Mouse (Mus musculus) embryonic facial prominence, embryonic 14.5 days (tissue): ENCODE results near the gene Prss48. TPM values are rescaled to one million over a fixed set of nuclear protein-coding genes. Genes with fewer than 3 reads are reported as not detected.
"Not testable (repeated sequence)": the region's sequence is repeated elsewhere in the genome, so short reads cannot be mapped to it uniquely, and the experiment has no call there.

Experiments used
- ATAC-seq: fragments of 200-750 bp; cut with Nextera tagmentation; 2 replicates; pipeline ENCODE4 v1.8.0; 2017; ENCODE audit warnings: low read depth, moderate number of reproducible peaks, moderate TSS enrichment
- DNase-seq: peaks from one replicate; pipeline ENCODE4 v3.0.0-alpha.2; 2015; ENCODE audit warnings: low spot score
- H3K27ac ChIP-seq: fragments of 300-500 bp; sonication (generic); replicated peaks from 2 replicates; pipeline ENCODE4 v1.5.1; 2014; ENCODE audit warnings: low read depth, mild to moderate bottlenecking, low read length, moderate library complexity
- H3K27me3 ChIP-seq: fragments of 300-500 bp; sonication (generic); replicated peaks from 2 replicates; pipeline ENCODE4 v1.6.1; 2014; ENCODE audit warnings: low read length; ENCODE audit not compliant: control insufficient read depth, insufficient read depth
- H3K36me3 ChIP-seq: fragments of 300-500 bp; sonication (generic); 2 replicates; pipeline ENCODE4 v1.6.1; 2014; ENCODE audit warnings: low read length, mixed read lengths; ENCODE audit not compliant: control insufficient read depth, insufficient read depth
- H3K4me1 ChIP-seq: fragments of 300-500 bp; sonication (generic); 2 replicates; pipeline ENCODE4 v1.6.1; 2014; ENCODE audit warnings: antibody characterized with exemption, low read length; ENCODE audit not compliant: control insufficient read depth, insufficient read depth
- H3K4me2 ChIP-seq: fragments of 300-500 bp; sonication (generic); 2 replicates; pipeline ENCODE4 v1.6.1; 2014; ENCODE audit warnings: low read depth, mild to moderate bottlenecking, low read length, moderate library complexity, mixed read lengths
- H3K4me3 ChIP-seq: fragments of 300-500 bp; sonication (generic); 2 replicates; pipeline ENCODE4 v1.5.1; 2014; ENCODE audit warnings: low read depth, mild to moderate bottlenecking, low read length
- H3K9ac ChIP-seq: fragments of 300-500 bp; sonication (generic); 2 replicates; pipeline ENCODE4 v1.6.1; 2014; ENCODE audit warnings: low read depth, mild to moderate bottlenecking, low read length, moderate library complexity, mixed read lengths
- H3K9me3 ChIP-seq: fragments of 300-500 bp; sonication (generic); 2 replicates; pipeline ENCODE4 v1.6.1; 2016; ENCODE audit warnings: low read length; ENCODE audit not compliant: control insufficient read depth
- WGBS: fragments of 180-500 bp; shearing (Covaris S2); extraction: QIAGEN DNeasy Blood & Tissue Kit; methylation state at CpG from one replicate; pipeline ENCODE4 v1.1.7; 2014; 5-methylcytosine and 5-hydroxymethylcytosine counted together
- polyA plus RNA-seq: library from polyadenylated mRNA; unstranded; fragments of >200 nt; fragmentation: Nextera tagmentation; extraction: Ambion mirVana; gene quantifications from 2 replicates; pipeline ENCODE4 v1.2.1, GENCODE M21; 2014

Gene Prss48
- polyA plus RNA-seq, 1 experiment from 2014 or later = not detected

GRCm38 (mm10) chr3:85991140-85991801 is 11.0 kb downstream of the Prss48 start:
- no peak overlapping the region for H3K27ac ChIP-seq
- WGBS = 72% methylated on average over 6 of the region's 6 CpGs
- DNase-seq (no peak), ATAC-seq (no peak)
- no peaks in the 10 kb centered on the region for H3K4me1 ChIP-seq
- H3K4me2 ChIP-seq = no peak overlapping the region
- no peaks in the 10 kb centered on the region for H3K9me3 ChIP-seq
- no peak overlapping the region for H3K4me3 ChIP-seq
- no peak overlapping the region for H3K9ac ChIP-seq
- H3K27me3 ChIP-seq = no peaks in the 10 kb centered on the region
- no peaks in the 10 kb centered on the region for H3K36me3 ChIP-seq

GRCm38 (mm10) chr3:85987225-85987624 is 15.1 kb downstream of the Prss48 start:
- Histone ChIP-seq H3K27ac (no peak overlapping the region), H3K4me3 (no peak overlapping the region), H3K4me2 (no peak overlapping the region), H3K9ac (no peak overlapping the region), H3K36me3 (no peaks in the 10 kb centered on the region), H3K9me3 (no peaks in the 10 kb centered on the region), H3K27me3 (no peaks in the 10 kb centered on the region), H3K4me1 (no peaks in the 10 kb centered on the region)
- no peak for ATAC-seq
- no peak for DNase-seq
- WGBS = 86% methylated on average over 2 of the region's 2 CpGs

- no peaks in the 10 kb centered on the region for H3K27me3 ChIP-seq
- no peaks in the 10 kb centered on the region for H3K9me3 ChIP-seq
- WGBS = 93% methylated on average over 6 of the region's 6 CpGs
- no peaks in the 10 kb centered on the region for H3K36me3 ChIP-seq
- H3K27ac ChIP-seq = no peak overlapping the region
- no peak for DNase-seq
- no peaks in the 10 kb centered on the region for H3K4me1 ChIP-seq
- H3K4me3 ChIP-seq = no peak overlapping the region
- no peak overlapping the region for H3K9ac ChIP-seq
- ATAC-seq = no peak
- no peak overlapping the region for H3K4me2 ChIP-seq
Measured at GRCm38 (mm10) chr3:85984537-85984936, 17.8 kb downstream of the Prss48 start.

GRCm38 (mm10) chr3:85981761-85982160 is 20.5 kb downstream of the Prss48 start:
- not testable (repeated sequence) for H3K4me2 ChIP-seq, H3K36me3 ChIP-seq, H3K4me1 ChIP-seq, H3K9me3 ChIP-seq, H3K27me3 ChIP-seq, H3K4me3 ChIP-seq, DNase-seq, ATAC-seq, H3K27ac ChIP-seq, H3K9ac ChIP-seq
- WGBS = 71% methylated on average over 3 of the region's 3 CpGs

- Histone ChIP-seq H3K4me2 (no peak overlapping the region), H3K9ac (no peak overlapping the region), H3K36me3 (no peaks in the 10 kb centered on the region), H3K27me3 (no peaks in the 10 kb centered on the region), H3K4me3 (no peak overlapping the region), H3K4me1 (0 out of 2 replicates have a peak, but pooled peaks cover 3% of the 10 kb centered on the region), H3K9me3 (no peaks in the 10 kb centered on the region), H3K27ac (no peak overlapping the region)
- no peak for DNase-seq
- ATAC-seq = no peak
- WGBS = 97% methylated on average over 4 of the region's 4 CpGs
Measured at GRCm38 (mm10) chr3:85980036-85980435, 22.3 kb downstream of the Prss48 start.

- ATAC-seq (no peak), DNase-seq (no peak)
- peaks cover 12% of the 10 kb centered on the region; the same call in 1 of the 2 replicates for H3K4me1 ChIP-seq
- H3K9ac ChIP-seq = no peak overlapping the region
- no peak overlapping the region for H3K4me3 ChIP-seq
- WGBS = 76% methylated on average over 4 of the region's 4 CpGs
- no peaks in the 10 kb centered on the region for H3K27me3 ChIP-seq
- H3K4me2 ChIP-seq = no peak overlapping the region
- no peaks in the 10 kb centered on the region for H3K9me3 ChIP-seq
- no peaks in the 10 kb centered on the region for H3K36me3 ChIP-seq
- no peak overlapping the region for H3K27ac ChIP-seq
Measured at GRCm38 (mm10) chr3:85974451-85974850, 27.8 kb downstream of the Prss48 start.

GRCm38 (mm10) chr3:85973376-85974140 is 28.7 kb downstream of the Prss48 start:
- WGBS = 86% methylated on average over 10 of the region's 10 CpGs

GRCm38 (mm10) chr3:85971599-85971975 is 30.7 kb downstream of the Prss48 start:
- H3K4me3 ChIP-seq = peak overlapping the region; percentile 84
- no peaks in the 10 kb centered on the region for H3K36me3 ChIP-seq
- under 1% methylated on average over 13 of the region's 13 CpGs for WGBS
- no peaks in the 10 kb centered on the region for H3K9me3 ChIP-seq
- peak overlapping the region; percentile 90 for H3K9ac ChIP-seq
- no peaks in the 10 kb centered on the region for H3K27me3 ChIP-seq
- H3K4me1 ChIP-seq = peaks cover 9% of the 10 kb centered on the region; the same call in 1 of the 2 replicates
- H3K27ac ChIP-seq = peak overlapping the region; percentile 63; the same call in 1 of the 2 replicates
- DNase-seq = no peak
- ATAC-seq = no peak
- peak overlapping the region; percentile 68 for H3K4me2 ChIP-seq

More at GRCm38 (mm10) chr3:85973376-85974140, 28.7 kb downstream of the Prss48 start:
- H3K4me3 ChIP-seq = no peak overlapping the region
- ATAC-seq = no peak
- H3K4me1 ChIP-seq = peaks cover 12% of the 10 kb centered on the region; the same call in 1 of the 2 replicates
- no peaks in the 10 kb centered on the region for H3K27me3 ChIP-seq
- no peak for DNase-seq
- no peak overlapping the region for H3K4me2 ChIP-seq
- H3K27ac ChIP-seq = no peak overlapping the region
- H3K9me3 ChIP-seq = no peaks in the 10 kb centered on the region
- H3K36me3 ChIP-seq = no peaks in the 10 kb centered on the region
- H3K9ac ChIP-seq = no peak overlapping the region
